Mouse (Mus musculus): ENCODE measurements around the gene Susd2.

Susd2 gene

GRCm38 (mm10) chr10:75643741-75644343 is at the start of gene Susd2:
Susd2 (minus strand) TSS chr10:75644008.
- no peak for DNase-seq (ENCODE audit: low spot score in 2 of 2)

DNA sequence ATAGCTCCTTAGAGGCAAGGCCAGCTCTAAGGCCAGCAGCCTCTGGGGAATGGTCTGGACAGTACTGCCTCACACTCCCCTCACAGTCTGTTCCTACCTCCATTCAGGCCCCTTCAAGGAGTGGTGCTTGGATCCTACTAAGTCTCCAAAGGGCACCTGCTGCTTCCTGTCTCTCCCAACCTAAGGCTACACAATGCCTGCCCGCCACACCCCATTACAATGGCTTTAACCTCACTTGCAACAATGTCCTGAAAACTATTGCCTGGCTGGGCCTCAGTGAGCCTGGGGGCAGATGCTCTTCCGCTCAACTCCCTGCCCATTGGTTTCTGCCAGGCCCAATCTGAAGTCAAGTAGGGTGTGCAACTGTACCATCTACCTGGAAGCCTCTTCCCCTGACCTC is 44.8 kb upstream of the Susd2 start:
- no peak for DNase-seq (ENCODE audit: low spot score in 2 of 2)

DNA sequence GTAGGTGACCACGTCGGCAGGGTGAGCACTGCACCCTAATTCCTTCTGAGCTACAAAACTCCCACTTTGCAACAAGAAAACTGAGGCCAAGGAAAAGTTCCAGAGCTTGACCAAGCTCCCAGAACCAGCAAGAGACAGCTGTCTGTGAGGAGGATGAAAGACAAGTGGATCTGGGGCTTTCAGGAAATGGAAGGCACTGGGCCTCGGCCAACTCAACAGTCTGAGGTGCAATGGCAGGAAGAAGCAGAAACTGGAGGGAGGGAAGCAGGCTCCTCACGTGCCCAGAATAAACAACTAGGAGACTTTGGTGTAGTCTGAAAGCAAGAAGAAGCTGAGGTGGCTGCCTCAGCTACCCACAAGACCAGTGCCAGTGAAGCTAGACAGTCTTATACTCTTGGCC is 42.9 kb upstream of the Susd2 start:
- DNase-seq (ENCODE audit: low spot score in 2 of 2) = no peak

- peak; percentile 80 to 88 for DNase-seq (ENCODE audit: low spot score in 2 of 2)
These were observed 40.5 kb upstream of the Susd2 start for GRCm38 (mm10) chr10:75684035-75685004.

DNA sequence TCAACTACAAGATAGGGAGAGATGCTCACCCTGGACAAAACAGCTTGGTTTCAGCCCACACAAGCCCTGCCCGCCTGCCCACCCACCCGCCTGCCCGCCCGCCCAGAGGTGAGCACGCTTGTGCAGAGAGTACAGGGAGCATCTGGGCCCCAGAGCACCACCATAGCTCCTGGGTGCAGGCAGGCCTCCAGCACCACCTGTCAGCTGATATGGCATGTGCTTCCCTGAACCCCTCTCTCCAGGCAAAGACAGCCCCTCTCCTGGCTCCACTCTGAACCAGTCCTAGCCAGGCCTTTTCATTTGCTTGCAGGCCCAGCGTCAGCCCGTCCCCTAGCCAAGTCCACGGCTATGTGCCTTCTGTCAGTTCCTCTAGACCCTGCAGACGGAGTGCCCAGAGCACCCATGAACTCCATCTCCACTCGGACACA is 36.8 kb upstream of the Susd2 start:
- peak in 1 of 2 experiments; percentile 43 for DNase-seq (ENCODE audit: low spot score in 2 of 2)

- no peak for DNase-seq (ENCODE audit: low spot score in 2 of 2)
These were observed 35.4 kb upstream of the Susd2 start for GRCm38 (mm10) chr10:75679204-75679603.

DNA sequence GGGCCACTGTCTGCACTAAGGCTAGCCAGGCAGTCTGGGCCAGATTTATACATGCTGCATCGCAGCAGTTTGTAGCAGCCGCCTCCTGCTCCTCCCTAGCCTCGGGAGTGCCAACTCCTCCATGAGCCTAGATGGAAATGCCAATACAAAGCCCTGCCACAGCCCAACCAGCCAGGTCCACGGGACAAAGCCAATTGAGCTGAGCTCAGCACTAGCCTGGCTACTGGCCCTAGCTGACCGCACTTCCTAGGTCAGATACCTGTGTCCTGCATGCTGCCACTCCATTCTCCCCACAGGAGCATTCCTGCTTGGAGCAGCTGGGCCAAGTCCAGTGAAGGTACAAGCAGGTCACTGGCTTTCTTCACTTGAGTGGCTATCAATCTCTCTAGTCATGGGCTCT is 34.2 kb upstream of the Susd2 start:
- peak; percentile 41 to 59 for DNase-seq (ENCODE audit: low spot score in 2 of 2)

- DNase-seq (ENCODE audit: low spot score in 2 of 2) = no peak
These were observed 33.8 kb upstream of the Susd2 start for GRCm38 (mm10) chr10:75677571-75677970.

DNA sequence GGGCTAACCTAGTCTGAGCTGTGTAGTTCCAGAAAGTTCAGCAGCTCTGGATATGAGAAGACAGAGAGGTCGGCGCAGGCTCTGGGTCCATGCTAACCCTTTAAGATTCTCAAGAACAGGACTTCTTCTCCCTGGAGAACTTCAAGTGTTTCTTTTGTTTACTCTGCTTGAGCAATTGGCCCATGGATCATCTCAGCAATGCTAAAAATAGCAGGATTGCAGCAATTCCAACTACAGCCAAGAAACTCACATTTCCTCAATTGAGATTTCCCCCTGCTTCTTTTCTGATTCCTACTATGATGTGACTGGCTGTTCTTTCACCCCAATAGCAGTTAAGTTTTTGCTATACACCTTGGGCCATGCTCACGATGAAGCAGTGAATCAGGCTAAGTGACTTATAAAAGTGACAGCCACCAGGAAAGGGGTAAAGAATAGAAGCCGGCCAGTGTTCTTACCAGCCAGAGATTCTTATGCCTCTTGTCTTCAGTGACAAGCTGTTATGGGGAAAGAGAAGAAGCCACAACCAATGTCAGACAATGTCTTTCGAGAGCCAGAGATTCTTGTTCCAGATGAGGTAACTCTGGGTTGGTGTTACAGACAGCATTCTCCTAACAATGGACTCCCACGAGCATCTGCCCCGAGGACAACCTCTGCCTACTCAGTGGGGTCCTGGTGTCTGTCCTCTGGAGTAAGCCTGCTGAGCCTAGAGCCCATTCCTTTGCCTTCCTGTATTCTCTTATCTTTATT is 33.2 kb upstream of the Susd2 start:
- DNase-seq (ENCODE audit: low spot score in 2 of 2) = no peak

DNA sequence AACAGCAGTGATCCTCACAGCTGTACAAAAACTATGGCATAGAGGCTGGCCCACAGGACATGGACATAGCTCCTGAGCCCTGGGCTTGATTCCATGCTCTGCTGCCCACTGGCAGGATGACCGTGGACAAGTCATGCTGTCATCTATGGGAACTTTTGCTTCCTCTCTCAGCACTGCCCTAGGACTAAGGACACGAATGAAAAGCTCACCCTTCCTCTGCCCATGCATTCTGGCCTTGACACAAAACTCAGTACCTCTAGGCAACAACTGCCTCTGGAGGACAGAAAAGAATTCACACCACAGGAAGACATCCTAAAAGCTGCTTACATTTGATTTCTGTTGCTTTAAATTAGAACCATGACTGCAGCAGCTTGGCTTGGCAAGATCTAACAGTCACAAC is 32.5 kb upstream of the Susd2 start:
- DNase-seq (ENCODE audit: low spot score in 2 of 2) = no peak

DNA sequence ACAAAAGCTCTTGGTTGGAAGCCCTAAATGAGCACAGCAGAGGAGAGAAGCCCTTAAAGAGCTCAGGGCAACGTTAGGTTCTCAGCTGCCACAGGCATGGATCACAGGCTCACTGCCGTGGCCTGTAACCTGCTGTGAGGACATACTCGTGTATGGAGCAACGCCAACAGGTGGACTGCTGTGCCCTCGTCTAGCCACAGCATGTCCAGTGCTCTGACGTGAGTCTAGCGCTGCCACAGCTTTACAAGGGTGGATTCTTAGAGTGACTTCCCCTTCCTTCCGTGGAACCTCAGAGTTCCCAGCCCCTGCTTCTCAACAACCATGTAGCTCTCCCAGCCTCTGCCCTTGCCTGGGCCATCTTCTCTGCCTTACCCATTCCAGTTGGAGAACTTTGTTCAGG is 31.8 kb upstream of the Susd2 start:
- DNase-seq (ENCODE audit: low spot score in 2 of 2) = no peak

GRCm38 (mm10) chr10:75669936-75670335 is 26.1 kb upstream of the Susd2 start:
- DNase-seq (ENCODE audit: low spot score in 2 of 2) = no peak

- no peak for DNase-seq (ENCODE audit: low spot score in 2 of 2)
These were observed 24.1 kb upstream of the Susd2 start for GRCm38 (mm10) chr10:75667911-75668270.

- DNase-seq (ENCODE audit: low spot score in 2 of 2) = peak; percentile 80 to 87
These were observed 23.5 kb upstream of the Susd2 start for GRCm38 (mm10) chr10:75667115-75667910.

DNA sequence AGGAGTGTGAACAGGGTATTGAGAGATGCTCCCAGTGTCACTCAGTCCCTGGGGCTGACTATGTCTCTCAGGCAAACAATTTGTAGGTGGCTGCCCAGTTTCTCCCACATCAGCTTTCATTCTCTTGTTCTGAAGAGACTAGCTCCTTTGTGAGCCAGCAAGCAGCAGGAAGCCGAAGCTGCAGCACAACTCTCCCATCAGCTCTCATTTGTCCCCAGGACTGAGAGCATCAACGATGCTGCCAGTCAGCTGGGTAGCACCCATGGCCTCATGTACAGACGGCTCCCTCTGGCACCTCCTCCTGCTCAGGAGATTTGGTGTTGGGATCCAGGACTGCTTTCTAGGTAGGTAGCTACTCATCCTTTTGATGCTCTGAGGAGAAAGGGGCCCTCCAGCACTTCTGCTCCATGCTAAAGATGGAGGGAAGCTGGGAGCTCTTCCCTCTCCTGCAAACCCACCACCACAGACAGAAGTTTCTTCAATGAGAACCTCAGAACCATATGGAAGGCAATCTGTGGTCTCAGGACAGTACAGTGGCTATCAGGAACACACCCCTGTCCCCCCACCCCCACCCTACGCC is 22.7 kb upstream of the Susd2 start:
- peak; percentile 52 to 55 for DNase-seq (ENCODE audit: low spot score in 2 of 2)

GRCm38 (mm10) chr10:75664673-75665270 is 21.0 kb upstream of the Susd2 start:
- DNase-seq (ENCODE audit: low spot score in 2 of 2) = no peak

DNA sequence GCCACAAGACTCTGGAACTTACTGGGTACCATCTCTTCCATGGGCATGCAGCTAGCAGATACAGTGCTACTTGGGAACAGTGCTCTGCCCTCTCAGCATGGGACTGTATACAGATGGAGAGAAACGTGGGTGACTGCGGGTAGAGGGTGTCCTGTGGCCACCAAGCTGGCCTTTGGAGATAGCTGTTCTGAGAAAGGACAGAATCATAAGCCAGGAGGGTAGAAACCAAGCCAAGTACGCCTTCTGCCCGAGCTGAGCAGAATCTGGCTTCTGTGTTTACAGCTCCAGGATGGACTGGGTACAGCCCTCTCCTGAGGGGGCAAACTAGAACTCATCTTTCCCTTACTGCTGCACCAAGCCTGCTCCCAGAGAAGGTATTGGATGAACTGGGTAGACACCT is 18.8 kb upstream of the Susd2 start:
- no peak for DNase-seq (ENCODE audit: low spot score in 2 of 2)

DNA sequence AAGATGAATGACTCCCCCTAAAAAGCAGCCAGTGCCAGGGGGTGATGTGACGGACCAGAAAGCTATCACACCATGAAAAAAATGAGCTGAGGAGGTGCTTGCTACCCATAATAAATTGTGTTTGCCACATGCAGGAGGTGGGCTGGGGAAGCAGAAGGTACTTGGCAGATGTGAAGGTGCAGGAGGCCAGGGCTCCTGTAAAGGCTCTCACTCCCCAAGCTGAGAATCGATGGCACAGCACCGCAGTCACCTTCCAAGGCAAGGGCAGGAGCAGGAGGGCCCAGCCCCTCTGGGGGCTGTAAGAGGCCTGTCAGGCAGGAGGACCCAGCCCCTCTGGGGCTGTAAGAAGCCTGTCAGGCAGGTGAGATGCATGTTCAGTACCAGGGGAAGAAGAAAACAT is 18.1 kb upstream of the Susd2 start:
- DNase-seq (ENCODE audit: low spot score in 2 of 2) = no peak

DNA sequence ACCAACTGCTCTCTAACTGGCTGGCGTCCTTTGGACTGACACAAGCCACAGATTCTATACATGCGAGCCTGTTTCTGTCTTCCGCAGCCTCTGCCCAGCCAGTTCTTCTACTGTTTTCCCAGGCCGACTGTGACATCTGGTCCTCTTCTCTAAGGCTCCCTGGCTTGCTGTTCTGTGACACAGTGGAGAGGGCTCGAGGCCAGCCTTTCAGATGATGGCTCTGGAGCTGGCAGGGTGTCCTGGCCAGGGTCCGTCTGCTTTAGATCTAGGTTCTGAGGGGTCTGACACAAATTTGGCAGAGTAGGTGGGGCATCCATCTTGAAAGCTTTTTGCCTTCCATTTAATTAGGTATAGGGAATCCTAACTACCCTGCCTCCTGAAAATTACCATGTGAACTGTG is 17.6 kb upstream of the Susd2 start:
- no peak for DNase-seq (ENCODE audit: low spot score in 2 of 2)

- no peak for DNase-seq (ENCODE audit: low spot score in 2 of 2)
These were observed 14.0 kb upstream of the Susd2 start for GRCm38 (mm10) chr10:75657772-75658171.

- no peak for DNase-seq (ENCODE audit: low spot score in 2 of 2)
These were observed 13.4 kb upstream of the Susd2 start for GRCm38 (mm10) chr10:75657165-75657564.
